Mouse (Mus musculus): ENCODE results near the gene Clip3.

GRCm38 (mm10) chr7:30314721-30315155, 23.2 kb downstream of the Clip3 start, which contains the start of gene Syne4:
- TF ChIP-seq CTCF (IDR thresholded peaks at IDR 0.05; ENCODE audit: low read depth, low read length) (no peak), POLR2A (IDR thresholded peaks at IDR 0.05; ENCODE audit: borderline replicate concordance, low read depth, low read length) (no peak)
